Mouse (Mus musculus): ENCODE measurements around the gene Prnd. TPM values are rescaled to one million over a fixed set of nuclear protein-coding genes. Genes with fewer than 3 reads are reported as not detected.

The Prnd gene
- total RNA-seq, 2 experiments from 2014 or later, result 9.6 to 24.2 TPM

DNA sequence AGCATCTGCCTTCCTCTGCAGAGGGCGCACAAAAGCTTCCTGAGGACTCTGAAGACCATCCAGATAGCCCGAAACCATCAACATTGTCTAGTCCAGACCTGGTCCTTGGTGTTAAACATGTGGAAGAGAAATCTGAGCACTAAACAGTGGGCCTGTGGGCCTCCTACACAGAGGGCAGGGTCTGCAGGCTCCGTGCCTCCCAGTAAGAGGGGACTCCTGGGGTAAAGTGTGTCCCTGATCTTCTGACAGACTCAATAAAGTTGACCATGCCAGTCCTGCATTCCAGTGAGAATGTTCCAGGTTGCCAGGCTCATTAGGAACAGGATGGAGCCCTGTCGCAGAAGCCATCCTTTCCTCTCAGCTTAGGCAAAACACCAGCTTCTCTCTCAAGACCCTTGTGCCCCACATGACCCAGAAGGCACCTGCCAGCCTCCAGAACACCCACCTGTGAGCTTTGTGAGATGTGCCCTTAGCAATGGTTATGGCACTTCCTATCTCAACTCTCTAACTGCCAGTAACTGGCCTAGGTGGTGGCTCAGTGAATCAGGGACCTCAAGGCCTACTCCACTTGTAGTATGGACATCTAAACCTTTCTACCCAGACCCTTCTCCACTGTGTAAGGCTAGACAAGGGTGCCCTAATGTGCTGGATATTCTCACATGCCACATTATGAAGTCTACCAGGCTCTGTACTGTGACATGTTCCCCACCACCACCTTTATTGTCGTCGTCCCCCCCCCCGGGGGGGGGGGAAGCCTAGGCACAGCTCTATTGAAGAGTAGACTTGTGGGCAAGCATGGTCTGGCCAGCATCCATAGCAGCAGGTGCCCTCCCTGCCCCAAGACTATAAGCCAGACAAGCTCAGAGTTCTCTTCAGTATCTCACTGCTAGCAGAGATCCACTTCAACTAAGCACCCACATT lies 5.9 kb downstream of the Prnd start:
- intact Hi-C loops (cut with DNase I; ENCODE audit: low total_unique reads), result loop anchor here (10.0 kb wide), 1 partner anchor 412 kb away; no protein-coding TSS in a partner anchor
- no peak for DNase-seq

DNA sequence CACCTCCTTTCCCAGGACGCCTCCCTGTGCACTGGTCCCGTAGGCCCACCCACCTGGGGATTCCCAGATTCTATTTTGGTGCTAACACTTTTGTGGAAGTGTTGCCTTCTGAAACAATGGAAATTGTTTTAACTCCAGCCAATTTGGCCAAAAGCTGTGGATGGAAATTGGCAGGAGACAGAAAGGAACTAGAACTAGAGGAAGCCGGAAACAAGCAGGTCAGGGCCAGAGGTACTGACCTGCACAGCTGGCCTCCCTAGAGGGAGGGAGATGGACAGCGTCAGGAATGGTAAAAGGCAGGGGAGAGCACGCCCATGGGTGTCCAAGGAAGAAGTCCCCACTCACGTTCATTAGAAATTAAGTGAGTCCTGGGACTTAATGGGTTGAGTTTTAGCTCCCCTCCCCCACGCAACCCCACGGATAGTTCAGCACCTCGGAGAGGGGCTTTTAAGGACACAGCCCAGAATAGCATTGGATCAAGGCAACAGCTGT lies 7.1 kb downstream of the Prnd start:
- DNase-seq, result no peak
- intact Hi-C loops (cut with DNase I; ENCODE audit: low total_unique reads), result loop anchor here (10.0 kb wide), 1 partner anchor 413 kb away; no protein-coding TSS in a partner anchor

DNA sequence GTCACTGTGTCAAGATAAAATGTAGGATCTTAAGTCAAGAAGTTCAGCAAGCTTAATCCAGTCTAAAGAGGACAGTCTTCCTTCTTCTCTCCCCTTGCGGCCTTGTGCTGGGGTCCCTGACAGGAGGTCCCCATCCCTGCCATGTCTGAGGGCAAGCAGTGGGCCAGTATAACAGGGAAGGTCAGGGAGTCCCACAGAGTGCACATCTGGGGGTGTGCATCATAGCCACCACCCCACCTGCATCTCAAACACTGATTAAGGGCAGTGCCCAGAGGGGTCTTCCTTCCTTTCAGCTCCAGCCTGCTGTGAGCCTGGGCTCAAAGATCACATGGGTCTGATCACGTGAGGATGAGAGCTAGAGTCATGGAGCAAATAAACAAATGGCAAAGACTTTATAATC lies 11.0 kb downstream of the Prnd start:
- intact Hi-C loops (cut with DNase I; ENCODE audit: low total_unique reads), result no loop called here
- no peak for DNase-seq

DNA sequence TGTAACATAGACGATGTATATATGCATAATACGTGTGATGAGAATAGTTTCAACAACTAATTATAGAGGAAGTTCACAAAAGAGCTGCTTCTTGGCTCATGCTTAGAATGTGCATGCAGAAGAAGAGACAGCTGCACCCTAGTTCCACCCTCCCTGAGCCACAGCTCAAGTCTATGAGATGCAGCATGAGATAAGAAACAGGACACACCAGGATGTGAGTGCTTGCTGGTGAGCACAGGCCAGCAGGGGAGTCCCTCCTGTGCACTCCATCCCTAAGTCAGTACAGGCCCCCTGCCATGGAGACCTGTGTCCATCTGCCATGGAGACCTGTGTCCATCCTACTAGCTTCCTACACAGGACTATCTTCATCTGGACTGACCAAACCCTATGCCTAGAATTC lies 19.9 kb downstream of the Prnd start:
- intact Hi-C loops (cut with DNase I; ENCODE audit: low total_unique reads), result no loop called here
- DNase-seq, result no peak

DNA sequence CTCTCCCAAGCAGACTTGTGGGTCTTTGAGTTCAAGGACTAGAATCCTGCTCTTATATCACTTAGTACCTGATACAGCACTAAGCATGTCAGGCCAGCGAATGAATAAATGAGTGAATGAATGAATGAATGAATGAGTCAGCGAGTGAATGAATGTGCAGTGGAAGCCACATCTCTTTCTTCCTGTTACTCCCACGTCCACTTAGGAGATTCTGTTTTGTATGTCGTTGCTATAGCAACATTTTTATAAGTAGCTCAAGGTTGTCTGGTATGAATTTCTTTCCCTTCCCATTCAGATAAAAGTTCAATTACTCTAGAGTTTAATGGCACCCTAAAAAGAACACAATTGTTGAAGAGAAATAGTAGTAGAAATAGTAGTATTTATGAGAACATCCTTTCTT lies 20.4 kb downstream of the Prnd start:
- intact Hi-C loops (cut with DNase I; ENCODE audit: low total_unique reads), result no loop called here
- no peak for DNase-seq

DNA sequence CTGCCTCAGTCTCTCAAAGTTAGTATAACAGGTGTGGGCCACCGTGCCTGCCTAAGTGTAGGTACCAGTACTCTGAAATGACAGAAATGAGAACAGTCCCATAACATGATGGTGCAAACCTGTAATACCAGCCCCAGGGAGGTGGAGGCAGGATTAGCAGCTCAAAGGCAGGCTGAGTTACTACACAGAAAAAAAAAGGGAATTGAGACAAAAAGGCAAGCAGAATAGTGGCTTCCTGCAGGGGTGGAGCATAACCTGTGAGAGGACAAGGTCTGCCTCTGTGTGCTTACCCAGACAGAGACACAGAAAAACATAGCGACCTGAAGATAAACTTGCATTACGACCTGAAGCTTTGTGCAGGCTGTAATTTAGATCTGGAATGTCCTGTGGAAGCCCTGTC lies 26.0 kb downstream of the Prnd start:
- intact Hi-C loops (cut with DNase I; ENCODE audit: low total_unique reads), result no loop called here
- DNase-seq, result no peak

DNA sequence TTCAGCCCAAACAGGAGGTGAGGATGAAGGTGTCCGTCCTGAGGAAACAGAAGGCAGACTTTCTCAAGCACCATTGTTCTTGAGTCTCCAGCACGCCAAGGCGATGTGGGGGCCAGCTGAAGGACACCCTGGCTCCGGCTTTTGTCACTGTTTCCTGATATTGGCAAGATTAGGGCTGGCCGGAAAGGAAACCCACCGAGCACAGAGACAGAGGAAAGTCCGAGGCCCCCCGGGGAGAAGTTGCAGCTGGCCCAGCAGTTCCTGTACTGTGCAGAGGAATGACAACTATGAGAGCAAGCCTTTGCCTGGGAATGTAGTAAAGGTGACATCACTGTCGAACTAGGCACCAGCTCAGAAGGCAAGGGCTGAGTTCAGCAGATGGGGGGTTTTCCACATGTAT lies 30.2 kb downstream of the Prnd start:
- DNase-seq, result peak; percentile 24
- intact Hi-C loops (cut with DNase I; ENCODE audit: low total_unique reads), result loop anchor here (5.0 to 10.0 kb wide), 2 partner anchors 74 to 256 kb away; no protein-coding TSS in a partner anchor

DNA sequence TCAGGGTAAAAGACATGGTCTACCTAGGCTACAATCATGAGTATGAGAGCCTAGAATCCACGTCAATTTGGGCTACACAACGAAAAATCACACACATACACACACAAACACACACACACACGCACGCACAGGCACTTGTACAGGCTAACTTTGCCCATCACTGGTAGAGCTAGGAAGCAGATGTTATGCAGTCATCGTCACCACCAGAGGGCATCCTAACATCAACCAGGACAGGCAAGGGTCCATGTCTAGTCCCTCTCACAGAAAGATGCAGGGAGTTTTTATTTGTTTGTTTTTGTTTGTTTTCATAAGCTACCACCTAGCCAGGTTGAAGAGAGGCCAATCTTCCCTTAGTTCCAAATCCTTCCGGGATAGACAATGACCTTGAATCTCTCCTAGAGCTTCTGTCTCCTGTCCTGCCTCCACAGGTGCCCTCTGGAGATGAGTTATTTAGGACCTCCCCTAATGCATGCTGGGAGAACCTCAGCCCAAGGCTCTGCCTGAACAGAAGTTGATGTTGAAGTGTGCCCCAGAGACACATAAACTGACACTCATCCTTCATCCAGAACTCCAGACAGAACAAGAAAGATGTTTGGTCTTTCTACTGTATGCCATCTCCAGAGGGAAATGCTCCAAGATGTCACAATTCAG lies 32.0 kb downstream of the Prnd start:
- intact Hi-C loops (cut with DNase I; ENCODE audit: low total_unique reads), result loop anchor here (2.0 to 10.0 kb wide), 3 partner anchors 72 to 255 kb away; no protein-coding TSS in a partner anchor
- peak; percentile 53 for DNase-seq

DNA sequence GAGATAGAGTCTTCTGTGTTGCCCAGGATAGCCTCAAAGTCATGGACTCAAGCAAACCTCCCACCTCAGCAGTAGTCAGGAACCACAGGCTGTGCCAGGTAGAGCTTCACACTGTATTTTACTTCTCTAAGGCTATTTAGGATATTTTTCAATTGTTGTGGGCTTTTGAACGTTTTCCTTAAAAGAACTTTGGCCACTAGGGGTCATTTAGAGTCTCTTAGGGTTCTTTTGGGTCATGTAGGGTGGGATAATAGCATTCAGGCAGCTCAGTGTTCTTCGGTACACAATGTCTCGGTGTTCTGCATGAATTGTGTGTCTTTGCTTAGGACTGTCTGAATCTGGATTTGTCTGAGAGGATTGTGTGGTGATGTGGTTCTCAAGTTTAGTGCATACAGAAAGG lies 37.3 kb downstream of the Prnd start:
- intact Hi-C loops (cut with DNase I; ENCODE audit: low total_unique reads), result loop anchor here (10.0 kb wide), 1 partner anchor 67 kb away; no protein-coding TSS in a partner anchor
- no peak for DNase-seq

DNA sequence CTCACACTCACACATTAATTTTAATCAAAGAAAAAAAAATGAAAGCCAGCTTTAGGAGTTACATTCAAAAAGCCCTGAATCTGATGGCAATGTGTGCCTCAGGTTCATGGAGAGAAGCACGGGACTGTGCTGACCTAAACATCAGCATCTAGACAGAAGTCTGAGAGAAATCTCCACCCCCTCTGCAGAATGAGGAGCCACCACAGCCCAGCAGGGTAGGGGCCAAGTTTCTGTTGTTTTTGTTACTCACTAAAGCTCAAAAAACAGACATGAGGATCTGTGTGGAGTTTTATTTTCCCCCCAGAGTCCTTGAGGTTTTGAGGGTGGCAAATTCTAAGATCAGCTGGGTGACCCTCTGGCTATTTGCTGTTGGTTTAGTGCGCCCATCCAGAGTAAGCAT lies 37.9 kb downstream of the Prnd start:
- intact Hi-C loops (cut with DNase I; ENCODE audit: low total_unique reads), result loop anchor here (10.0 kb wide), 1 partner anchor 66 kb away; no protein-coding TSS in a partner anchor

DNA sequence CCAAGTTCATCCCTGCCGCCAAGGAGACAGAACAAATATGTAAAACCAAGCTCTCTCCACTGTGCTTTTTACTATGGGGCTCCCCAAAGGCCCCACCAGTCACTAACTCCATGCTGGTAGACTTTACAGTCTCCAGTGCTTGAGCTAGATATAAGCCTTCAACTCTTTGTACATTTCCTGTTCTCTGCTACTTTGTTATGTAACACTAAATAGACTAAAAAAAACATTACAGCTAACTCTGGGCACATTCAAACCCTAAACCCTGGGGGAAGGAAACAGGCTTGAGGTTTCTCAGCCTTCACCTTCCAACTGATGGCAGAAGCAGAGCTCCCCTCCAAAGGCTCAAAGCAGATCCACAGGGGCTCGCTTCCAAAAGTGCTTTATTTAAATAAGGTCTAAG lies 41.8 kb downstream of the Prnd start:
- intact Hi-C loops (cut with DNase I; ENCODE audit: low total_unique reads), result no loop called here
- DNase-seq, result no peak

More for the DNA sequence above, 37.9 kb downstream of the Prnd start:
- no peak for DNase-seq

DNA sequence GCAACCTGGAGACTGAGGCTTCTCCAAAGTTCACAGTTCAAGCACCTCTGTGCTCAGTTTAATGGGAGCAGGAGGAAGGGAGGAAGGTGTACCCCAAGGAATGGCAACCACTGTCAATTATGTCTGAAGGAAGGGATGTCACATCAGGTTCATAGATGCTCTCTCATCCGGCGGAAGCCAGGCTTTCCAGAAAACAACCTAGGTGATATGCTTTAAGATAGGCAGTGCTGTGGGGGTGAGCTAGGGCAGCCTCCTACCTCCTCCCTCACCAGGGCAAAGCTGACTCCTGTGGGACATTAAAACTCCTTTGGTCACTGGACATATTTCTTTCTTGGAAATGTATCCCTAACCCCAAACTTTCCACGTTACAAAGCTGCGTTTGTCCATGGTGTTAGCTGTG lies 42.5 kb downstream of the Prnd start:
- no peak for DNase-seq
- intact Hi-C loops (cut with DNase I; ENCODE audit: low total_unique reads), result no loop called here

DNA sequence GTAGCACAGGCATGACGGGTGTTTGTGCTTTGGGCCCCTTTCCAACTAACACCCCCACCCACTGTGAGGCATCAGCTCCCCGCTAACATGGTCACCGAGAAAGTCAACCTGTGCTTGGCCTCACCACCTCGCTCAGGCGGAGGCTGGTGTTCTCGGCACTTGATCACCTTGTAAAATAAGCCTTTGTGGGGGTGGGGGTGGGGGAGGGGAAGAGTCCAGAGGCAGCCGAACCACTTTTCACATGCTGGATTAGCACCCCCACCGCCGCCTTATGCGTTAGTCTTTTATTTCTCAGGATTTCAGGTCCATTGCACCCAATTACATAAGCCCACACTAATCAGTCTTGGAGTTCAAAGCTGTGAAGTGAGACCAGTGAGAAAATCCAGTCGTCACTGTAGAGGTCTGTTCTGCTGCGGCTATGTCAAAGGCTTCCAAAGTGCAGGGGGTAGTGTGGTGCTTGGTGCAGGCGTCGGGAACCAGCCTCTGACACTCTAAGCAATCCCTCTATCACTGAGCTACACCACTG lies 43.0 kb downstream of the Prnd start:
- intact Hi-C loops (cut with DNase I; ENCODE audit: low total_unique reads), result no loop called here

DNA sequence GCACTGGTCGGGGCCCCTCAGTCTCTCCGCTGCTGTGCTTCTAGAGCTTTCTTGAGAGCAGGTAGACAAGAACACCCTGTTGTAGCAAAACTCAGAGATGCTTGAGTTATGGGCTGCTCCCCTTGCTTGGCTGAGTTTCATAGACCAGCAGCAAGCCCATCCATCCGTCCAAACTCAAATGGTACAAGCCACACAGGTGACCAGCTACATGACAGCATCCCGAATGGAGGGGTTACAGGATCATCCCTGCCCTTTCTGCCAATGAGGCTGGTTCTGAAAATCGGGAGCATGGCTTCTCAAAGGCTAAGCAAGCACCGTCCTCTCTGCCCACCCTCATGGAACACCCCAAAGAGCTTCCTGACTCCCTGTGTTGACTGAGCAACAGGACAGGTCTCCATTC lies 44.3 kb downstream of the Prnd start:
- intact Hi-C loops (cut with DNase I; ENCODE audit: low total_unique reads), result no loop called here

More for the DNA sequence above, 43.0 kb downstream of the Prnd start:
- DNase-seq, result no peak

DNA sequence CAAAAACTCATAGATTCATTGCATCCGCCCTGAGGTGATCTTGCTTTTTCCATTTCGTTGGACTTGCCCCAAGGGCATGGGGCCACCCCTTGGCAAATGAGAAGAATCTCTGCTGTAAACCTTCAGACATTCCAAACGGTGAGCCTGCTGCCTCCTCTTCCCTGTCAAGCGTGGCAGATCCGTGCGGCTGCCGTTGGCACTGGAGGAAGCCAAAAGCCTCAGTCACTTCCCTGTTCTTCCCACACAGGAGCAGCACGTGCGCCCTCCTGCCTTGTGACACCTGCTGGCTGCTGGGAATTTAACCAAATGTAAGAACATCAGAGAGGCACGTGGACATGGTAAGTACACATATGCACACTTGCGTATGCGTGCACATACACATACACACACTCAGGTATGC lies 45.1 kb downstream of the Prnd start:
- intact Hi-C loops (cut with DNase I; ENCODE audit: low total_unique reads), result no loop called here
- DNase-seq, result no peak

More for the DNA sequence above, 44.3 kb downstream of the Prnd start:
- no peak for DNase-seq

DNA sequence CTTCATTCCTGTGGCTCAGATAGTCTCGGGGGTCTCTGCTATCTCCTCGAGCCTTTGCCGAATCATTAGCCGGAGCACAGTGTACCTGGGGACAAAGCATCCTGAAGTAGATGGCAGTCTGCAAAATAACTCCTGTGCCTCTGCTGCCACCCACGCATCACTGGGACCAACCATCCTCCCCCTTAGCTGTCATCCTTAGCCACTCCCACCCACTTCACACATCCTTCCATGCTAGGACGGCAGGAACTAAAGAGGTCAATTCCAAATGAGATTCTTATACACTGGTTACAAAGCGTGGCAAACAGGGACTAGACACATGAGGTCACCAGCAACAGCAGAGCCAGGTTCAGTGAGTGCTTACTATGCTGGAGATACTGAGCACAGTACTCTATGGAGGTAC lies 45.7 kb downstream of the Prnd start:
- DNase-seq, result no peak
- intact Hi-C loops (cut with DNase I; ENCODE audit: low total_unique reads), result no loop called here

DNA sequence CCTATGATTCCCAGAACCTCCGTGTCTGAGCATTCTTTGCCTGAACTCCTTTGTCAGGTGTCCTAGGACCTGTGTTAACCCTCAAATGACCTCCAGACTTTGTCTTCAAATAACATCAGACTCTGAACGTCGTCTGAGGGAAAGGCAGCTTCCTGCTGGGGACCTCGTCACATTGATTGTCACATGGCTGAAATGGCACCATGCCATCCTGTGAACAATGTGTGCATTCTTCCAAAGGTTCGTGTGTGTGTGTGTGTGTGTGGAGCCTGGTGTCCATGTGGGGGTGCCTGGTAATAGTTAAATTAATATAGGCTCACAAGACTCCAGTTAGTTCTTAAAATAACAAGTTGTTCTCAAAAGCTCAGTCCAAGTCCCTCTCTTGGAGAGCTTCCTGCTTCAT lies 46.7 kb downstream of the Prnd start:
- intact Hi-C loops (cut with DNase I; ENCODE audit: low total_unique reads), result no loop called here
- DNase-seq, result no peak

DNA sequence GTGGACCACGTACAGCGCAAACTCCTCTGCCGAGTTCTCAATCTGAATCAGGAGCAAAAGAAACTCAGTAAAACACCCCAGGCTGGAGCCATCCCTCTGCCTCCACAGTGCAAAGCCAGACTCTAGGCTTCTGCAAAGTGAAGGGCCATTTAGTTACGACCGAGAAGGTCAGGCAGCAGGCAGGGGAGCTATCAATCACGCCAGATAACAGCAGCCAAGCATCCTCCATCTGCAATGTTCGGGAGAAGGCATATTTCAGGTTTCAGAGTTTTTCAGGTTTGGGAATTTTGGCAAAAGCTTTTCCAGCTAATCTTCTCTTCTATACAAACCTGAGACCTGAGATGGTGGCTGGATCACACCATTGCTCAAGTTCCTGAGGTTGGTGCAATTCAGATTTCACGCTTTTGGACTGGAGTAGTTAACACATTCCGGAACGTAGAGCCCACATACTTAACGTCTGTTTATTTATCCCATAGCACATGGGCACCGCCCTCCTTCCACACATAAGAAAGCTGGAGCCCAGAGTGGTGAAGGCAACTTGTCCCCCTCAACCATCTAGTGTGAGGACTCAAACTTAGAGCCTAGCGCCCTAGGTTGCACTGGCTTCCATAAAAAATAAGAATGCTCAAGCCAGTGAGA lies 51.2 kb downstream of the Prnd start:
- DNase-seq, result no peak
- intact Hi-C loops (cut with DNase I; ENCODE audit: low total_unique reads), result loop anchor here (10.0 kb wide), 1 partner anchor 63 kb away; no protein-coding TSS in a partner anchor

DNA sequence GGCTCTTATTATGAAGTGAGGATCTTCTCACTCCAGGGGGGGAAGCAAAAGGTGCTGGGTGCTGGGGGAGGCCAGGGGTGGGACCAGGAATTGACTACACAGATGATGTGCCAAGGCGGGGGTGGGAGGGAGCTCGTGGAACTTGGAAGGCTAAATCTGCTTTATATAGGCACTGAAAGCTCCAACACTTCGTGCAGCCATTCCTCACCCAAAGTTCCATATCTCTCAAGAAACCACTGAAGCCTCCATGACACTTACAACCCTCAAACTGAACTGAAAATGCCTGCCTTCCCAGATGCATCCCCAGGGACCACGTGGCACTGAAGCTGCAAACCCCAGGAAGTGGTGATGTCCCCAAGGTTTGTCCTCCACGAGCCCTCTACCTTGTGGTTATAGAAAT lies 53.3 kb downstream of the Prnd start:
- no peak for DNase-seq
- intact Hi-C loops (cut with DNase I; ENCODE audit: low total_unique reads), result loop anchor here (10.0 kb wide), 1 partner anchor 61 kb away; no protein-coding TSS in a partner anchor

All from gastrocnemius, postnatal 14 days (tissue).